Mouse (Mus musculus): Measurements from ENCODE around the gene Gm28047. TPM values are rescaled to one million over a fixed set of nuclear protein-coding genes. Genes with fewer than 3 reads are reported as not detected.

Gm28047 gene
- polyA plus RNA-seq, 1 experiment, result not detected

- no peak for TF ChIP-seq POLR2A (IDR thresholded peaks at IDR 0.05; ENCODE audit: extremely low read depth, insufficient read depth, low read length)
- no peak for TF ChIP-seq CTCF (IDR thresholded peaks at IDR 0.05; ENCODE audit: extremely low read depth, insufficient read depth, low read length)
- Histone ChIP-seq H3K4me1 (ENCODE audit: control insufficient read depth, insufficient read depth, low read length) (no peaks in the 10 kb centered on the region), H3K4me3 (ENCODE audit: insufficient read depth, low read length) (no peak overlapping the region), H3K27ac (ENCODE audit: insufficient read depth, low read length) (no peak overlapping the region)
Observed at GRCm38 (mm10) chr15:102563681-102564080, 61.2 kb downstream of the Gm28047 start.

- Histone ChIP-seq H3K4me3 (ENCODE audit: insufficient read depth, low read length) (no peak overlapping the region), H3K27ac (ENCODE audit: insufficient read depth, low read length) (no peak overlapping the region), H3K4me1 (ENCODE audit: control insufficient read depth, insufficient read depth, low read length) (no peaks in the 10 kb centered on the region)
- no peak for TF ChIP-seq POLR2A (IDR thresholded peaks at IDR 0.05; ENCODE audit: extremely low read depth, insufficient read depth, low read length)
Observed at GRCm38 (mm10) chr15:102563061-102563460, 61.8 kb downstream of the Gm28047 start.

- no peak overlapping the region for H3K27ac ChIP-seq (ENCODE audit: insufficient read depth, low read length)
- H3K4me1 ChIP-seq (ENCODE audit: control insufficient read depth, insufficient read depth, low read length), result no peaks in the 10 kb centered on the region
- no peak overlapping the region for H3K4me3 ChIP-seq (ENCODE audit: insufficient read depth, low read length)
- TF ChIP-seq POLR2A (IDR thresholded peaks at IDR 0.05; ENCODE audit: extremely low read depth, insufficient read depth, low read length), result no peak
- no peak for TF ChIP-seq CTCF (IDR thresholded peaks at IDR 0.05; ENCODE audit: extremely low read depth, insufficient read depth, low read length)
Observed at GRCm38 (mm10) chr15:102562491-102562890, 62.4 kb downstream of the Gm28047 start.

DNA sequence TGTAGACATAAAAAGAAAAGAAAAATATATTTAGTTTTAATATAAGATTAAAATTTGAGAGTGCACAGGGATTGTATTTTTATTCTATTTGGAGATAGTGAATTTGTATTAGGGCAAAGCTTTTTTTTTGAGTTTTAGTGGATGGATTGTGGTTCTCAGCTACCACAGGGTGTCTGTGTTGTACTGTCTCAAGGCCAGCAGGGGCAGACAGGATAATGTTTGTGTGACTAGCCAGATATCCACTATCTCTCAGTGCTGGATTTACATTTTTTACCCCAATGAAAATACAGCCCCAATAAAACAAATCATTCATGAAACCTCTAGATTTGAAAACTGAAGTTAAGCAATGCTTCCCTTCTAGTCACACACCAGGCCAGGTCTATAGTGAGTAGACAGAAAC, 67.3 kb downstream of the Gm28047 start:
- TF ChIP-seq CTCF (IDR thresholded peaks at IDR 0.05; ENCODE audit: extremely low read depth, insufficient read depth, low read length) (peak; percentile 45; the same call in 1 of the 2 replicates), POLR2A (IDR thresholded peaks at IDR 0.05; ENCODE audit: extremely low read depth, insufficient read depth, low read length) (no peak)
- Histone ChIP-seq H3K4me3 (ENCODE audit: insufficient read depth, low read length) (no peak overlapping the region), H3K27ac (ENCODE audit: insufficient read depth, low read length) (peak overlapping the region; percentile 35; the same call in 1 of the 2 replicates), H3K4me1 (ENCODE audit: control insufficient read depth, insufficient read depth, low read length) (no peaks in the 10 kb centered on the region)

GRCm38 (mm10) chr15:102555581-102555980, 69.3 kb downstream of the Gm28047 start:
- H3K4me1 ChIP-seq (ENCODE audit: control insufficient read depth, insufficient read depth, low read length), result no peaks in the 10 kb centered on the region
- TF ChIP-seq POLR2A (IDR thresholded peaks at IDR 0.05; ENCODE audit: extremely low read depth, insufficient read depth, low read length), result no peak
- no peak for TF ChIP-seq CTCF (IDR thresholded peaks at IDR 0.05; ENCODE audit: extremely low read depth, insufficient read depth, low read length)
- no peak overlapping the region for H3K27ac ChIP-seq (ENCODE audit: insufficient read depth, low read length)
- no peak overlapping the region for H3K4me3 ChIP-seq (ENCODE audit: insufficient read depth, low read length)

- H3K4me1 ChIP-seq (ENCODE audit: control insufficient read depth, insufficient read depth, low read length), result peaks cover under 1% of the 10 kb centered on the region
- H3K4me3 ChIP-seq (ENCODE audit: insufficient read depth, low read length), result no peak overlapping the region
- TF ChIP-seq CTCF (IDR thresholded peaks at IDR 0.05; ENCODE audit: extremely low read depth, insufficient read depth, low read length) (no peak), POLR2A (IDR thresholded peaks at IDR 0.05; ENCODE audit: extremely low read depth, insufficient read depth, low read length) (no peak)
- no peak overlapping the region for H3K27ac ChIP-seq (ENCODE audit: insufficient read depth, low read length)
Observed at GRCm38 (mm10) chr15:102552599-102552998, 72.3 kb downstream of the Gm28047 start.

GRCm38 (mm10) chr15:102547478-102547877, 77.4 kb downstream of the Gm28047 start:
- TF ChIP-seq POLR2A (IDR thresholded peaks at IDR 0.05; ENCODE audit: extremely low read depth, insufficient read depth, low read length) (no peak), CTCF (IDR thresholded peaks at IDR 0.05; ENCODE audit: extremely low read depth, insufficient read depth, low read length) (no peak)
- Histone ChIP-seq H3K4me1 (ENCODE audit: control insufficient read depth, insufficient read depth, low read length) (peaks cover 8% of the 10 kb centered on the region), H3K4me3 (ENCODE audit: insufficient read depth, low read length) (no peak overlapping the region), H3K27ac (ENCODE audit: insufficient read depth, low read length) (peak overlapping the region; percentile 59)

DNA sequence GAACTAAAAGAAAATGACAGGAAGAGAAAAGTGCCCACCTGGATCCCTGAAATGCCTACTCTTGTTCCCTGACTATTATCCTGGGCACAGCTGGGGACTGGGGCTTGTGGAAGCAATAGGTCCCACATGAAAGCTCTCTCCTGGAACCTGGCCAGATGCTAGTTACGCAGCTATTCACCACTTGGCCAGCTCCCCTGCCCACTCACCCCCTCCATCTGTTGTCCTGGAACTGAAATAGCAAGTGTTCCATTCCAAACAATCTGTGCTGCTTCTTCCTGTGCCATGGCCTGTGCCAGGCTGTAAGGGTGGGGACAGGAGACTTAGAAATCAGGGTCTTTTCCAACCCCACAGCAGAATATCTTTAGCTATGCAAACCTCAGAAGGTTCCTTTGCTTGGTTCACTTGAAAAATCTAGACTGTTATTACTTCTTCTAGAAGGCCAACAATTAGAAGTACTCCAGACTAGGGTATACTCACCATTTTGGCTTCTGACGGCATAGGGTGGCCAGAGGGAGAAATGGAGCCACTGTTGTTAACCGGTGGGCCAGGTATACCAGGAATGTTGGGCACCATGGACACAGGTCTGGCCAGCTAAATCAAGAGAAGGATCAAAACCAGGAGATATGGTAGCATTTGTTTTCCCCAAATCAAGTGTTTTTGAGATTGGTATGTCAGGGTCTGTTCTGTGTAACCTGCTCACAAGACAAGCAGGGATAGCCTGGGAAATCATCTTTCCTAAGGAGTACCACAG, 78.0 kb downstream of the Gm28047 start:
- H3K27ac ChIP-seq (ENCODE audit: insufficient read depth, low read length), result peak overlapping the region; percentile 59
- no peak for TF ChIP-seq CTCF (IDR thresholded peaks at IDR 0.05; ENCODE audit: extremely low read depth, insufficient read depth, low read length)
- TF ChIP-seq POLR2A (IDR thresholded peaks at IDR 0.05; ENCODE audit: extremely low read depth, insufficient read depth, low read length), result no peak

DNA sequence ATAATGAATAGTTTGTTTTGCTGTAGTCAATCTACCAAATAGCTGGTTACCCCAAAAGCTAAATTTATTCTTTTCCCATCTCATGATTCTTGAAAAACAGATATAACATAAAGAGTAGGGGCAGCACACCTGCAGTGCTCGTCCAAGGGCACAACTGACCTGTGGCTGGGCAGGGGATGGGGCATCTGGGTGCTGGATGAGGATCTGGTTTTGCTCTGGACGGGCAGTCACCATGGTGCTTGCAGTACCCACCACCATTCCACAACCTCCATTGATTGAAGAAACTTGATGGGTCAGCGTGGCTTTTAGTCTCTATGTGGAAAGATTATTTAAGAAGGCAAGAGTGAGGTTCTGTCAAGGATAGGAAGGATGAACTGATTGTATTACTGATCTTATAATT, 78.6 kb downstream of the Gm28047 start:
- Histone ChIP-seq H3K4me1 (ENCODE audit: control insufficient read depth, insufficient read depth, low read length) (peaks cover 8% of the 10 kb centered on the region), H3K27ac (ENCODE audit: insufficient read depth, low read length) (no peak overlapping the region), H3K4me3 (ENCODE audit: insufficient read depth, low read length) (no peak overlapping the region)
- no peak for TF ChIP-seq POLR2A (IDR thresholded peaks at IDR 0.05; ENCODE audit: extremely low read depth, insufficient read depth, low read length)
- TF ChIP-seq CTCF (IDR thresholded peaks at IDR 0.05; ENCODE audit: extremely low read depth, insufficient read depth, low read length), result no peak

More for the DNA sequence above, 78.0 kb downstream of the Gm28047 start:
- Histone ChIP-seq H3K4me3 (ENCODE audit: insufficient read depth, low read length) (no peak overlapping the region), H3K4me1 (ENCODE audit: control insufficient read depth, insufficient read depth, low read length) (peaks cover 8% of the 10 kb centered on the region)

GRCm38 (mm10) chr15:102544801-102545200, 80.1 kb downstream of the Gm28047 start:
- Histone ChIP-seq H3K4me3 (ENCODE audit: insufficient read depth, low read length) (no peak overlapping the region), H3K27ac (ENCODE audit: insufficient read depth, low read length) (no peak overlapping the region), H3K4me1 (ENCODE audit: control insufficient read depth, insufficient read depth, low read length) (peaks cover 8% of the 10 kb centered on the region)
- TF ChIP-seq CTCF (IDR thresholded peaks at IDR 0.05; ENCODE audit: extremely low read depth, insufficient read depth, low read length) (no peak), POLR2A (IDR thresholded peaks at IDR 0.05; ENCODE audit: extremely low read depth, insufficient read depth, low read length) (no peak)
